Mouse (Mus musculus): ENCODE results near the gene Ptpn11. TPM values are rescaled to one million over a fixed set of nuclear protein-coding genes. Genes with fewer than 3 reads are reported as not detected.
A peak's percentile ranks its signal among the peaks of the same experiment; 100 is the strongest.

Ptpn11 gene
- polyA plus RNA-seq, 1 experiment from 2014 or later, result 32.1 TPM

GRCm38 (mm10) chr5:121109185-121109584, 82.0 kb downstream of the Ptpn11 start:
- Histone ChIP-seq H3K27ac (ENCODE audit: low read depth, low read length) (no peak overlapping the region), H3K9ac (ENCODE audit: low read length) (no peak overlapping the region), H3K4me1 (ENCODE audit: control insufficient read depth, insufficient read depth, low read length) (no peaks in the 10 kb centered on the region; the same call in 1 of the 2 replicates), H3K36me3 (ENCODE audit: control insufficient read depth, insufficient read depth, low read length) (no peaks in the 10 kb centered on the region), H3K9me3 (replicated peaks; ENCODE audit: control insufficient read depth, low read length) (no peaks in the 10 kb centered on the region), H3K27me3 (replicated peaks; ENCODE audit: control insufficient read depth, insufficient read depth, low read length) (no peaks in the 10 kb centered on the region), H3K4me2 (ENCODE audit: low read length) (no peak overlapping the region), H3K4me3 (ENCODE audit: low read depth, low read length) (no peak overlapping the region)
- 83% methylated on average over 7 of the region's 7 CpGs for WGBS
- no peak for ATAC-seq
- no peak for DNase-seq (ENCODE audit: low spot score)

- Histone ChIP-seq H3K4me2 (ENCODE audit: low read length) (no peak overlapping the region), H3K27me3 (replicated peaks; ENCODE audit: control insufficient read depth, insufficient read depth, low read length) (no peaks in the 10 kb centered on the region), H3K4me1 (ENCODE audit: control insufficient read depth, insufficient read depth, low read length) (no peaks in the 10 kb centered on the region), H3K9ac (ENCODE audit: low read length) (no peak overlapping the region), H3K27ac (ENCODE audit: low read depth, low read length) (no peak overlapping the region), H3K4me3 (ENCODE audit: low read depth, low read length) (no peak overlapping the region), H3K9me3 (replicated peaks; ENCODE audit: control insufficient read depth, low read length) (no peaks in the 10 kb centered on the region), H3K36me3 (ENCODE audit: control insufficient read depth, insufficient read depth, low read length) (no peaks in the 10 kb centered on the region)
- WGBS, result 83% methylated on average over 3 of the region's 3 CpGs
- ATAC-seq (no peak), DNase-seq (ENCODE audit: low spot score) (no peak)
Observed at GRCm38 (mm10) chr5:121106913-121107312, 84.3 kb downstream of the Ptpn11 start.

- ATAC-seq, result no peak
- Histone ChIP-seq H3K4me2 (ENCODE audit: low read length) (no peak overlapping the region), H3K4me3 (ENCODE audit: low read depth, low read length) (no peak overlapping the region), H3K36me3 (ENCODE audit: control insufficient read depth, insufficient read depth, low read length) (no peaks in the 10 kb centered on the region), H3K9ac (ENCODE audit: low read length) (no peak overlapping the region), H3K4me1 (ENCODE audit: control insufficient read depth, insufficient read depth, low read length) (no peaks in the 10 kb centered on the region), H3K27ac (ENCODE audit: low read depth, low read length) (no peak overlapping the region), H3K9me3 (replicated peaks; ENCODE audit: control insufficient read depth, low read length) (no peaks in the 10 kb centered on the region), H3K27me3 (replicated peaks; ENCODE audit: control insufficient read depth, insufficient read depth, low read length) (no peaks in the 10 kb centered on the region)
- 84% methylated on average over 9 of the region's 9 CpGs for WGBS
- no peak for DNase-seq (ENCODE audit: low spot score)
Observed at GRCm38 (mm10) chr5:121100886-121101580, 90.2 kb downstream of the Ptpn11 start.

GRCm38 (mm10) chr5:121100095-121100494, 91.1 kb downstream of the Ptpn11 start:
- no peak overlapping the region for H3K27ac ChIP-seq (ENCODE audit: low read depth, low read length)
- H3K36me3 ChIP-seq (ENCODE audit: control insufficient read depth, insufficient read depth, low read length), result no peaks in the 10 kb centered on the region
- WGBS, result 73% methylated on average over 2 of the region's 2 CpGs
- H3K4me2 ChIP-seq (ENCODE audit: low read length), result no peak overlapping the region
- ATAC-seq (no peak), DNase-seq (ENCODE audit: low spot score) (no peak)
- H3K4me1 ChIP-seq (ENCODE audit: control insufficient read depth, insufficient read depth, low read length), result no peaks in the 10 kb centered on the region
- H3K9ac ChIP-seq (ENCODE audit: low read length), result no peak overlapping the region
- no peaks in the 10 kb centered on the region for H3K27me3 ChIP-seq (replicated peaks; ENCODE audit: control insufficient read depth, insufficient read depth, low read length)
- H3K4me3 ChIP-seq (ENCODE audit: low read depth, low read length), result no peak overlapping the region
- no peaks in the 10 kb centered on the region for H3K9me3 ChIP-seq (replicated peaks; ENCODE audit: control insufficient read depth, low read length)

DNA sequence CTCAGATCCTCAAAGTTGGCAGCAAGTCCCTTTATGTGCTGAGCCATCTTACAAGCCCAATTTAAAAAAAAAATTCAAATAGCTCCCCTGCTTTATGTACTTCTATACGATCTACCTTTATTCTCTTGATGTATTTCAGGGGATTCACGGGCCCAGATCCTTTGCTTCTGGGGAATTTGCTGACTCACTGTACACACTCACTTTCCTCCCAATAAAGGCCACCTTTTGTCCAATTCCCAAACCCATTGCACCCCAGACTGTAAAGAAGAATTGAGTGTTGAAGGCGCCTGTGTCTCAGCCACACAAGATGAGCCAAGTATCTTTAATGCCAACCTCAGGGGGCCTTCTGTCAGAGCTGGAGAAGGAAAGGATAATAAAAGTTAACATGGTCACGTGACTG, 93.2 kb downstream of the Ptpn11 start:
- Histone ChIP-seq H3K27ac (ENCODE audit: low read depth, low read length) (no peak overlapping the region), H3K36me3 (ENCODE audit: control insufficient read depth, insufficient read depth, low read length) (no peaks in the 10 kb centered on the region), H3K4me1 (ENCODE audit: control insufficient read depth, insufficient read depth, low read length) (no peaks in the 10 kb centered on the region), H3K9ac (ENCODE audit: low read length) (no peak overlapping the region), H3K9me3 (replicated peaks; ENCODE audit: control insufficient read depth, low read length) (no peaks in the 10 kb centered on the region), H3K4me3 (ENCODE audit: low read depth, low read length) (no peak overlapping the region), H3K4me2 (ENCODE audit: low read length) (no peak overlapping the region), H3K27me3 (replicated peaks; ENCODE audit: control insufficient read depth, insufficient read depth, low read length) (no peaks in the 10 kb centered on the region)
- no peak for ATAC-seq
- WGBS, result 79% methylated on average over 4 of the region's 4 CpGs
- DNase-seq (ENCODE audit: low spot score), result no peak

GRCm38 (mm10) chr5:121096744-121097143, 94.5 kb downstream of the Ptpn11 start:
- no peak overlapping the region for H3K4me2 ChIP-seq (ENCODE audit: low read length)
- ATAC-seq (no peak), DNase-seq (ENCODE audit: low spot score) (no peak)
- WGBS, result 94% methylated on average over 5 of the region's 5 CpGs
- no peaks in the 10 kb centered on the region for H3K27me3 ChIP-seq (replicated peaks; ENCODE audit: control insufficient read depth, insufficient read depth, low read length)
- no peak overlapping the region for H3K9ac ChIP-seq (ENCODE audit: low read length)
- H3K9me3 ChIP-seq (replicated peaks; ENCODE audit: control insufficient read depth, low read length), result no peaks in the 10 kb centered on the region
- no peaks in the 10 kb centered on the region for H3K36me3 ChIP-seq (ENCODE audit: control insufficient read depth, insufficient read depth, low read length)
- H3K4me1 ChIP-seq (ENCODE audit: control insufficient read depth, insufficient read depth, low read length), result no peaks in the 10 kb centered on the region
- H3K4me3 ChIP-seq (ENCODE audit: low read depth, low read length), result no peak overlapping the region
- H3K27ac ChIP-seq (ENCODE audit: low read depth, low read length), result no peak overlapping the region

GRCm38 (mm10) chr5:121093281-121093680, 97.9 kb downstream of the Ptpn11 start:
- H3K36me3 ChIP-seq (ENCODE audit: control insufficient read depth, insufficient read depth, low read length), result no peaks in the 10 kb centered on the region
- WGBS, result 27% methylated on average over 3 of the region's 3 CpGs
- H3K4me1 ChIP-seq (ENCODE audit: control insufficient read depth, insufficient read depth, low read length), result no peaks in the 10 kb centered on the region
- no peak overlapping the region for H3K4me2 ChIP-seq (ENCODE audit: low read length)
- no peak overlapping the region for H3K9ac ChIP-seq (ENCODE audit: low read length)
- no peak overlapping the region for H3K27ac ChIP-seq (ENCODE audit: low read depth, low read length)
- H3K27me3 ChIP-seq (replicated peaks; ENCODE audit: control insufficient read depth, insufficient read depth, low read length), result no peaks in the 10 kb centered on the region
- no peaks in the 10 kb centered on the region for H3K9me3 ChIP-seq (replicated peaks; ENCODE audit: control insufficient read depth, low read length)
- DNase-seq (ENCODE audit: low spot score) (peak; percentile 72), ATAC-seq (no peak; the same call in 1 of the 2 replicates)
- no peak overlapping the region for H3K4me3 ChIP-seq (ENCODE audit: low read depth, low read length)

DNA sequence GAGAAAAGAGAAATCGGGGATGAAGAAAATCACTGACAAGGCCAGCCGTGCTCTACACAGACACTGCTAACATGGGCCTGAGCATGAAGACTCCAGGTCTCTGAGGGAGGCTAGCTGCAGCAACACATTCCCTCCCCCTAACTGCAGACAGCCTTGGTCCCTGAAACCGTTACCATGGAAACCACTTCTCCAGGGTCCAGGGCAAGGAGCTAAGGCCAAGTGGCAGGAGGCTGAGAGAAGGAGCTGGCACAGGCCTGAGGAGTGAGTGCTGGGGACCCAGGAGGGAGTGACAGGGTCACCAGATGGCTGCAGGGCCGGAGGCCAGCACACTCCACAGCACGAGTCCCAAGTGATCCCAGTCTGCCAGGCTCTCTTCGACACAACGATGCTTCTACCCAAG, 101.5 kb downstream of the Ptpn11 start:
- no peaks in the 10 kb centered on the region for H3K36me3 ChIP-seq (ENCODE audit: control insufficient read depth, insufficient read depth, low read length)
- ATAC-seq (no peak), DNase-seq (ENCODE audit: low spot score) (peak; percentile 48)
- H3K9me3 ChIP-seq (replicated peaks; ENCODE audit: control insufficient read depth, low read length), result no peaks in the 10 kb centered on the region
- no peak overlapping the region for H3K27ac ChIP-seq (ENCODE audit: low read depth, low read length)
- WGBS, result 69% methylated on average over 7 of the region's 7 CpGs
- no peak overlapping the region for H3K4me3 ChIP-seq (ENCODE audit: low read depth, low read length)
- no peak overlapping the region for H3K4me2 ChIP-seq (ENCODE audit: low read length)
- H3K9ac ChIP-seq (ENCODE audit: low read length), result no peak overlapping the region
- no peaks in the 10 kb centered on the region for H3K4me1 ChIP-seq (ENCODE audit: control insufficient read depth, insufficient read depth, low read length)
- H3K27me3 ChIP-seq (replicated peaks; ENCODE audit: control insufficient read depth, insufficient read depth, low read length), result no peaks in the 10 kb centered on the region

- 55% methylated on average over 7 of the region's 7 CpGs for WGBS
- H3K9ac ChIP-seq (ENCODE audit: low read length), result no peak overlapping the region
- no peak overlapping the region for H3K27ac ChIP-seq (ENCODE audit: low read depth, low read length)
- no peaks in the 10 kb centered on the region for H3K9me3 ChIP-seq (replicated peaks; ENCODE audit: control insufficient read depth, low read length)
- no peaks in the 10 kb centered on the region for H3K36me3 ChIP-seq (ENCODE audit: control insufficient read depth, insufficient read depth, low read length)
- DNase-seq (ENCODE audit: low spot score) (no peak), ATAC-seq (no peak)
- no peaks in the 10 kb centered on the region for H3K27me3 ChIP-seq (replicated peaks; ENCODE audit: control insufficient read depth, insufficient read depth, low read length)
- H3K4me1 ChIP-seq (ENCODE audit: control insufficient read depth, insufficient read depth, low read length), result no peaks in the 10 kb centered on the region
- no peak overlapping the region for H3K4me2 ChIP-seq (ENCODE audit: low read length)
- H3K4me3 ChIP-seq (ENCODE audit: low read depth, low read length), result no peak overlapping the region
Observed at GRCm38 (mm10) chr5:121087733-121088132, 103.5 kb downstream of the Ptpn11 start.
